Mouse (Mus musculus) fibroblast of lung, adult 2 months (primary cell): ENCODE data around the gene Zbtb40.

Source experiments
- DNase-seq: peaks from one replicate; pipeline ENCODE4 v3.0.0-alpha.2; 2011; ENCODE audit warnings: low read depth

Gene Zbtb40

GRCm38 (mm10) chr4:136970939-136971338 is 77.7 kb downstream of the Zbtb40 start:
- DNase-seq: no peak

- DNase-seq: no peak
These were observed 78.9 kb downstream of the Zbtb40 start for GRCm38 (mm10) chr4:136969503-136970276.

DNA sequence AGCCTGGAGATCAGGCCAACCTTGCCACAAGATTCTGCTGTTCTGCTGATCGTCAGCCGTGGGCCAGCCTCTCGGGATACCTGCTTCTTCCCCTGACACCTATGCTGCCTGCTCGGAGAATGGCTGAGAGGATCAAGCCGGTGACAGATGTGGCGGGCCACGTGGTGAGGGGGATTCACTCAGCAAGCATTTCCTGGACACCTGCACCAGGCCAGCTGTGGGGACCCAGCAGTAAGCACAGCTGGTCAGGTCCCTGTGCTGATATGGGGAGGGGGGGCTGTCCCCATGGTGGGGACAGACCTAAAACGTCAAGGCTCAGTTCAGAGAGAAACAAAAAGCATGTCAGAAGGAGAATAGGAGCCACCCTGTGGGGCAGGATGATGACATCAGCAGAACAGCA is 79.5 kb downstream of the Zbtb40 start:
- no peak for DNase-seq

DNA sequence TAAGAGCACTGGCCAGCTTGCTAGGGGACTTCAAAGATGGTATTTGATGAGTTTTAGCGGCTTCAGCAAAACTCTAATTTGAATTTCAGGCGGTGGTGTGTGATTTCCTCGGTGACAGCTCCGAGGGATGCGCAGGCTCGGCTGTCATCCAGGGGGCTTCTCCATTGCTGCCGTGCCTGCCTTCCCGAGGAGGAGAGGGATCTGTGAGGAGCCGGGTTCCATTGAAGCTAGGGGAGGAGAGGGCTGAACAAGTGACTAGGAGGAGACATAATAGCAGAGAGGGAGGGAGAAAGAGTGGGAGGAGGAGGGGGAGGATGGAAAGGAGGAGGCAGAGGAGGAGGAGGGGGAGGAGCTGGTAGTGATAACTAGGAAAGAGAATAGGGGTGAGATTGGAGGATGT is 81.1 kb downstream of the Zbtb40 start:
- no peak for DNase-seq

DNA sequence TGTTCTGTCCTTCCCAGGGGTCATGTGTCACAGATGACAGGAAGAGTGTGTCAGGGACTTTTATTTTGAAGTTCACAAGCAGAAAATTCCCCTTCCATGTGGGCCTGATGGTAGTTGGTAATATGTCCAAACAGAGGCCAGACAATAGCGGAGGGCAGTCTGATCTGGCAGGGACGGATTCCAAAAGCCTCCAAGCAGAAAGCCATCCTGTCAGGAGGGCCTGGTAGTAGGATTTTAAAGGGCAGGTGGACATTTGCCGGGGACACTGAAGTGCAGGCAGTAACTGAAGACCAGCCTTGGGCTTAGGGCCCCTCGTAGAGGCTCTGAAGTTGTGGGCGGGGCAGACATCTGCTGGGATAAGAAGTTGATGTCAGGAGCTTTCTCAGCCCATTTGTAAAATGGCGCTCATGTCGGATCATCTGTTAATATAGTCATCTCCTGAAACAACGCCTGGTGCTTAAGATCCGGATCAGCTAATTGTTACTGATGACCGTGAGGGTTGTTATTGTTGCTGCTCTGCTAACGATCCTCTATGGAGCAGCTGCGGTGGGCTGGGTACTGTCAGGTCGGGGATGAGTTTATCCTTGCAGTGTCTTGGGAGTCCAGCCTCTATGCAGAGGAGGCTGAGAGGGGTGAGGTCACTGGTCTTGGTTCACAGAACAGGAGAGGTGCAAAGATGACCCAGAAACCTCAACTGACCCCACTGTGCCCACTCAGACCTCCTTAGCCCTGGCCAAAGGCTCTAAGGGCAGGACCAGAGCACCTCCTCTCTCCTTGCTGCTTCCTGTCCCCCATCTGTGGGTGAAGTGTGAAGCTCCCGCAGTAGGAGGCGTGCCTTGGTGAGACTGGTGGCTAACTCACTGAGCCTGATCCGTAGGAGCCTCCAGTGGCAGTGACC is 81.9 kb downstream of the Zbtb40 start:
- no peak for DNase-seq

- no peak for DNase-seq
These were observed 83.6 kb downstream of the Zbtb40 start for GRCm38 (mm10) chr4:136964990-136965421.

DNA sequence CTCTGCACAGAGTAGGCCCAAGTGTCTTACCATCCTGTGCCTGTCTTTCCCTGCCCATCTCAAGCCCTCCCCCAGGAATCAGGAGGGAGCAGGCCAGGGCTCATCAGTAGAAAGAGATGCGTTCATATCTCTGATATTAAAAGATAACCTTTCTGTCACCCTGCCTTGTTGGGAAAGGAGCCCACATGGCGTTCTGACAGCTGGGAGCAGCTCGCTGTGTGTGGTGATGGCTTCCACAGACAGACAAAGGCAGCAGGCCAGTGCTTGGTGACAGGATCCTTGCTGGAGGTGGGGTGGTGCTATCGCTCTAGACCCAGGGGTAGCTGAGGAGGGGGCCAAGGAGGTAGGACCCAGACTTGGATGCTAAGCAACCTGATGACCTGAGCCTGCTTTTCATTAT is 86.2 kb downstream of the Zbtb40 start:
- no peak for DNase-seq

GRCm38 (mm10) chr4:136961642-136962285 is 86.8 kb downstream of the Zbtb40 start:
- DNase-seq: no peak

GRCm38 (mm10) chr4:136960581-136960980 is 88.0 kb downstream of the Zbtb40 start:
- no peak for DNase-seq

- DNase-seq: no peak
These were observed 88.5 kb downstream of the Zbtb40 start for GRCm38 (mm10) chr4:136960068-136960467.

DNA sequence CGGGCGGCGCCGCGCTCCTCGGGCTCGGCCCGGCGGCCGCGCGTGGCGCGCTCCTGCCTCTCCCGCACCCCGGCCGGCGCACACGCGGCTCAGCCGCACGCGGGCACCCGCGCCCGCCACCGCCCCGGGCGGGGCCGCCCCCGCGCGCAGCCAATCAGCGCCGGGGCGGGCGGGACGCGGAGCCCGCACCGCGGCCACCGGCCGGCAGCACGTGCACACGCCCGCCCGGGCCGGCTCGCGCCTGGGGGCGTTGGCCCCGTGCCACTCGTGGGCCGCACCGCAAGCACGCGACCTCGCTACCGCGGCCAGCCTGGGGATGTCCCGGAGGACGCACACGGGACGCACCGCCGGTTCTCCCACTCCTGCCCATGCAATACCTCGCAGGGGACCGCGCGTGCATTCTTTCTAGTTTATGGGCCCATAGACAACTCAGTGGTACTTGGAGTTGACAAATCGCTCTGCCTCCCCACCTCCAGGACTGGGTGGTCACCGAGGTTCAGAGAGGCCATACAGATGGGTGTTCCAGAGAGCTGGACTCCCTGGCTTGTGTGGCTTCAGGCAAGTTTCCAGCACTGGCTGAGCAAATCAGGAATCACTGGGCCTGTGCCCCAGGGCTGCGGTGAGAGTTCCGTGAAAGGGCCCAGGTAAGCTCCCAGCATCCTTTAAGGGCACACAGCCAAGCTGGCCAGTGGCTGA is 91.7 kb downstream of the Zbtb40 start, which contains the start of gene Epha8:
TSS of gene Epha8 (minus strand) at position 66 of the 696 bp plus-strand sequence.
- DNase-seq: no peak

DNA sequence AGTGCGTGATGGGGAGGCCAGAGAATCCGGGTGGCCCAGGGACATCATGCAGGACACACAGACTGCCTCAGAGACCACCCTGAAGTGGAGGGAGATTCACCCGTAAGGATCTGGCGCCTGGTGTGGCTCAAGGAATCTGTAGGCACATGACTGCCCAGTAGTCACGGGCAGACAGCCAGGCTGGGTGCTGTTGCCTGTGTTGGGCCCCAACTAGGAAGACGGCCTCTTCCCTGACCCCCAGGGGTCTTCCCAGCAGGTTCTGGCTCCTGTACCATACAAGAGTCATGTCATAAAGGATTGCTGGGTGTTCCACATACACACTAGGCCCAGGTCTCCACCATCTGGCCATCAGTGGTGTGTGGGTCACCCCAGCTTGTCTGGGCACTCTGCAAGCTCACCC is 94.0 kb downstream of the Zbtb40 start:
- no peak for DNase-seq

DNA sequence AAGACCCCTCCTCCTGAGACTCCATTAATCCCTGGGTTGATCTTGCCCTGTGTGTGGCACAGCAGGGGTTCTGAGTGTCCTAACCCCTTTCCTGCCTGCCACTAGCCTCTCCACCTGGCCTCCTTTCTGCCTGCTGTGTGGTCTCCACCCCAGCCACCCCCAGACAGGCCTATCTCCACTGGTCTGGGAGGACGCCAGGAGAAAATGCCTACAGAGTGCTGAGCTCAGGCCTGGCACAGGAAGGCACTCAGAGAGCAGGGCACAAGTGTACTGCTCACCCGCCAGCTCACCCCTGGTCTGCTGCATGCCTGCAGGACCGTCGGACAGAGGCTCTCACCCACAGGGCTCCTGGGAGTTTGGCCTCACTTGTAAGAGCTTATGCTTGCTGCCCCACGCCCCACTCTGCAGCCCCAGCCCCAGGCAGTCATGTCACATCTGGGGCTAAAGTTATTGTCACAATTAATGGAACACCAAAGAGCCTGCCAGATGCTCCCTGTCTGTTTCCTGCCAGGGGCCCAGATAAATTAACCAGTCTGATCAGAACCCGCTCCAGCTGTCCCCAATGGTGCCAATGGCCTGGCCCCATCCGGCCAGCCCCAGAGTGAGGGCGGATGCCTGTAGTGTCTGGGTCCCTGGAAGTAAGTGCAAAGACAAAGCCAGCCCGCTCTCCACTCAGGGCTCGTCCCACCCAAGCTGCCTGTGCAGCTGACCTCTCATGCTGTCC is 99.2 kb downstream of the Zbtb40 start:
- DNase-seq: no peak

- DNase-seq: no peak
These were observed 103.2 kb downstream of the Zbtb40 start for GRCm38 (mm10) chr4:136945397-136945796.

DNA sequence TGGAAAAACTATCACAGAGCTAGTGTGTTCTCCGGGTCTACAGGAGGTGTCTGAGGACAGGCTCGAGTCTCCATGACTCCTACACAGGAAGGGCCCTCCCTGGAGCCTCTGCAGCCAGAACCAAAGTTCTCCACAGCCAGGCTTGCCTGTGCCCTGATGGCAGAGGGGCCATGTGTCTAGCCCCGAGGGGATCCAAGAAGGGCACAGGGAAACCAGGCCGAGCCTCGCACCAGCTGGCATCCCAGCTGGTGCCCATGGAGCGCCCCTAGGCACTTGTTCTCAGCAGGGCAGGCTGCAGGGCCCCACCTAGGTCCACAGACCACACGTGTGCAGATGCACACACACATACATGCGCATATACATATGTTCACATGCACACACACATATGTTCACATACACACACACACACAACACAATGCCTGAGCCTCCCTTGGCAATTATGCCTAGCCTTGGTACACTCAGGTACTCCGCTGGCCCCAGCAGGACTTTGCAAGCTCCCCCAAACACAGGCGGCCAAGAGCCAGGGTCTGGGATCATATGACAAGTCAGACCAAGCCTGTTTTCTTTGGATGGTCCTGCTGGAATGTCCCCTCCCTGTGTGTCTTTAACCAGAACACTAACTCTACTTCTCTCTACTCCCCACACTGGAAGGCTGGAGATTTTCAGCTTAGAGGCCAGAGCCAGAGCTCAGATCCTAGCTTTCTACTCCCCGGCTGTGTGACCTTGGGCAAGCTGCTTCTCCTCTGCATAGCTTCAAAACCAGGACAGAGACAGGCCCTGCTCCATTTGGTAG is 103.8 kb downstream of the Zbtb40 start:
- no peak for DNase-seq

DNA sequence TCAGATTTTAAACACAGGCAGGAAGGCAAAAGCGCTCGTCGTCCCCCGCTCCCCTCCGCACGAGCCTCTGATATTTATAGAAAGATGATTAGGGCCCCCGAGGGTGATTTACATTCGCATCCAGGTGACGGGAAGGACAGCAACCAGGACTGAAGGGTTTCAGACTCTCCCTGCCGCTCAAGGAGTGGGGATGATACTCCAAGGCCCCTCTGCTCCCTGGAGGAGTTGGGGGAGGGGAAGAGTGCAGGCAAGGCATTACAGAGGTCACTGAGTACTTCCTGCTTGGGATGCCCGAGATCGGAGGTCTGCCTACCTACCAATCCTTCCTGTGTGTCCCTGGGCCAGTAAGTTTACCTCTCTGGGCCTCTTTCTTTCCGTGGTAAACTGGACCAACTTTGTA is 105.4 kb downstream of the Zbtb40 start:
- no peak for DNase-seq

- DNase-seq: no peak
These were observed 105.8 kb downstream of the Zbtb40 start for GRCm38 (mm10) chr4:136942761-136943160.

DNA sequence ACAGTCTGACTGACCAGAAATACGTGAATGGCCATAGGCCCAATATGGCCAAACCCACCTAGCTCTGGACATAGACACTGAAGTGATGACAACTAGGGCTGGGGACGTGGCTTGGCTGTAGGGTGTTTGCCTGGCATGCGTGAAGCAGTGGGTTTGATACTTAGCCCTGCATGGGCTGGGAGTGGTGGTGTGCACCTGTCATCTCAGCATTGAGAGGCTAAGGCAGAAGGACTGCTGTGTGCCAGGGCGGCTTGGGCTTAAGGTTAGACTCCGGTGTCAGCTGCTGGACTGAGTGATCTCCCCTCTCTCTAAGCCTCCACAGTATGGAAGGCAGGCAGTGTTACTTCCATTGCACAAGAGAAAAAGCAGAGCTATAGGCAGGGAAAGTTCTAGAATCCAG is 110.7 kb downstream of the Zbtb40 start:
- no peak for DNase-seq

- DNase-seq: no peak
These were observed 111.3 kb downstream of the Zbtb40 start for GRCm38 (mm10) chr4:136937344-136937743.
